Mouse (Mus musculus): ENCODE results near the gene Retn. TPM values are rescaled to one million over a fixed set of nuclear protein-coding genes. Genes with fewer than 3 reads are reported as not detected.

The Retn gene
- polyA plus RNA-seq, 1 experiment from 2014 or later: not detected

DNA sequence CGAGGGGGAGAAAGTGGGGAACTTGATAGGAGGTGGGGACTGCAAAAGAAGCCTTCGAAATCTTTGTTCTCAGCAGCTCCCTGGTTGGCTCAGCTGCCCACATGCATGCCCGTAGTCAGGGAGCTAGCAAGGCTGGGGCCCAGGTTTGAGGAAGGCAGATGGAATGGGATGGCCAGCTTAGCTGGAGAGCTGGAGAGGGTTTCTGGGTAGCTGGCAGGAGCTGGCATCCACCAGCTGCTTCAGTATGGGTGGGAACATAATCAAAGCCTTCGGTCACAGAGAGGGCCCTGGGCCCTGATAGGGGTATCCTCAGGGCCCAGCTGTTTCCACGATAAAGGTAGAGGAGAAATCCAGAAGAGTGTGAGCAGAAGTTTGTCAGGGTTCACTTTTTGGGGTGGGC is 26.9 kb downstream of the Retn start:
- H3K9me3 ChIP-seq: no peaks in the 10 kb centered on the region
- no peak for ATAC-seq (ENCODE audit: insufficient number of reproducible peaks, insufficient read depth, low FRiP score, low TSS enrichment, low read depth)

DNA sequence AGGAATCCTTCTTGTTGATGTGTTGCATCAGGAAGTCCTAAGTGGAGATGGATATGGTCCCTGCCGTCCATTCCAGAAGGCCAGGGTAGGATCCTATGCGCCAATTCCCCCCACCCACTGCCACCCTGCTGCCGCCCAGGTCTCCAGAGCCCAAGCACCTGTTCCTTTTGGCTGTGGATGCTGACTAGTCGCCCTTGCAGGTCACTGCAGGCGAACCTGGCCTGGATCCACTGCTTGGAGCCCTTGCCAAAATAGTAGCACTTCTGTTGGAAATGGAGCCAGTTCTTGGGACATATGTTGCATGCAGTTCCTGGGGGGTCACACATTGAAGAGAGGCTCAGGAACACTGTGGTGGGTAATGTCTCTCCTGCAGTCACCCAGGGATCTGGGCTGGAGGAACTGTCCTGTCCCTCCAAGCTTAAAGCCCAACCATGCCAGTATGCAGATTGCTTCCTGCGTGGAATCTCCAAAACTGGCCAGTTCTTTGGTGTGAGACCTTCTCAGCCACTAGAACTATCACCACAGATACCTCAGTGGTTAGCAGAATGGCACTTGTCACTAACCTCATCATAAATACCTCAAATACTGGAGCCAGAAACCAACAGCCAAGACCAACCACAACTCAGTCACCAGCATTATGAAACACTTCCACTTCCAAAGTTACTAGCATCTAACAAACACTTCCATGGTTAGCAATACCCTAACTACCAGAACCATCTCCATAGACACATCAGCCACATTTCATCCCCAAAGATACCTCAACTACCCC is 28.0 kb downstream of the Retn start:
- H3K36me3 ChIP-seq: peaks cover 37% of the 10 kb centered on the region
- WGBS: 67% methylated on average over 6 of the region's 6 CpGs
- no peak overlapping the region for H3K4me2 ChIP-seq
- H3K4me3 ChIP-seq (replicated peaks): no peak overlapping the region
- ATAC-seq (ENCODE audit: insufficient number of reproducible peaks, insufficient read depth, low FRiP score, low TSS enrichment, low read depth): no peak
- H3K27me3 ChIP-seq: no peaks in the 10 kb centered on the region
- H3K4me1 ChIP-seq (replicated peaks): no peaks in the 10 kb centered on the region
- H3K9ac ChIP-seq (replicated peaks): no peak overlapping the region
- no peak overlapping the region for H3K27ac ChIP-seq
- H3K9me3 ChIP-seq: no peaks in the 10 kb centered on the region

More for the DNA sequence above, 26.9 kb downstream of the Retn start:
- Histone ChIP-seq H3K4me3 (replicated peaks) (no peak overlapping the region), H3K9ac (replicated peaks) (no peak overlapping the region), H3K27me3 (no peaks in the 10 kb centered on the region), H3K4me2 (no peak overlapping the region), H3K27ac (no peak overlapping the region), H3K4me1 (replicated peaks) (peaks cover 6% of the 10 kb centered on the region; the same call in 1 of the 2 replicates), H3K36me3 (peaks cover 39% of the 10 kb centered on the region)
- 95% methylated on average over 5 of the region's 5 CpGs for WGBS

DNA sequence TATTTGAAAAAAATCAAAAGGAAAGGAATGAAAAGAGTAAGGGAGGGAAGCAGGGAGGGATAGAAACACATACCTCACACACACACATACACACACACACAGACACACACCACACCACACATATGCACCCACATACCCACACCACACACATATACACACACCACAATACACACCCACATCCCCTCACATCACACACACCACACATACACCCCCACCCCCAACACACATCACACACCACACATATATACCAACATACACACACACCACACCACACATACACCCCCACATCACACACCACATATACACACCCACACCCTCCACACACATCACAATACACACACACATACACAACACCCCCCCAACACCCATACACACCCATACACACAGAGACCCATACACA is 29.0 kb downstream of the Retn start:
- H3K36me3 ChIP-seq: peaks cover 28% of the 10 kb centered on the region
- H3K27me3 ChIP-seq: no peaks in the 10 kb centered on the region
- peak; percentile 53 for ATAC-seq (ENCODE audit: insufficient number of reproducible peaks, insufficient read depth, low FRiP score, low TSS enrichment, low read depth)
- H3K4me1 ChIP-seq (replicated peaks): no peaks in the 10 kb centered on the region
- H3K4me2 ChIP-seq: no peak overlapping the region
- H3K9ac ChIP-seq (replicated peaks): no peak overlapping the region
- no peaks in the 10 kb centered on the region for H3K9me3 ChIP-seq
- no peak overlapping the region for H3K4me3 ChIP-seq (replicated peaks)
- no peak overlapping the region for H3K27ac ChIP-seq

DNA sequence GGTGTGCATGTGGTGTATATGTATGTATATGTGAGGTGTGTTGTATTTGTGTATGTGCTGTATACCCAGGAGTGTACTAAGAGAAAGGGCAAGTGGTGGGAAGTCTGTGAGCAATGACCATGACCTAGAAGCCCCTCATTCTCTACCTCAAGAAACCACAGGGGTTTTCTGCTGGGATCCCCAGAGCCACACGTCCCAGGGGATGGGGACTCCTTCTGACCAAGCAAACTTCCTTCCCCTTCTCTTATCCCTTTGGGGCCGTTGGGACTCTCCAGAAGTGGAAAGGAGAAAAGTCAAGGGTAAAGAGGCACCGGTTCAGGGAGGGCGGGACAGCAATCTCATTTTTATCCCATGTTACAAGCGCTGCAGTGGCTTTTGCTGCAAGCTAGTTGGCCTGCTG is 29.9 kb downstream of the Retn start:
- Histone ChIP-seq H3K27me3 (no peaks in the 10 kb centered on the region), H3K4me3 (replicated peaks) (no peak overlapping the region), H3K4me1 (replicated peaks) (no peaks in the 10 kb centered on the region), H3K9ac (replicated peaks) (no peak overlapping the region), H3K36me3 (peaks cover 19% of the 10 kb centered on the region), H3K4me2 (no peak overlapping the region), H3K9me3 (no peaks in the 10 kb centered on the region), H3K27ac (no peak overlapping the region)
- 70% methylated on average over 5 of the region's 5 CpGs for WGBS
- ATAC-seq (ENCODE audit: insufficient number of reproducible peaks, insufficient read depth, low FRiP score, low TSS enrichment, low read depth): no peak

DNA sequence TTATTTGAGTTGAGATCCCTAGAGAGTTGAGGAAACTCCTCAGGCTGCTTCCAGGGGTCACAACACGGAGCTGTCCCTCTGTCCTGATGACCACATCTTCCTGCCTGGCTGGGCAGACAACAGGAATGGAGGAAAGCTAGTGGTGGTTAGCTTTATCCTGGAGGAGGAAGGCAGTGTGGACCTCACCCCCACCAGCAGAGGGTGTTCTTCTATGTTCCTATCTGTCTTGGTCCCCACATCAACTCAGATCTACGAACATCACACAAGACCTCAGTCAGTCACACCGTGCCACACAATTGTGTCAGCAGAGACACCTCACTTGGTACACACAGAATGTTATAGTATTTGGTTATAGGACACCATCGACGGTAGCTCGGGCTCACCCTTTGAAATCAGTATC is 32.0 kb downstream of the Retn start:
- Histone ChIP-seq H3K27me3 (no peaks in the 10 kb centered on the region), H3K9me3 (no peaks in the 10 kb centered on the region), H3K9ac (replicated peaks) (no peak overlapping the region), H3K4me1 (replicated peaks) (no peaks in the 10 kb centered on the region), H3K4me3 (replicated peaks) (no peak overlapping the region), H3K36me3 (no peaks in the 10 kb centered on the region), H3K27ac (no peak overlapping the region), H3K4me2 (no peak overlapping the region)
- no peak for ATAC-seq (ENCODE audit: insufficient number of reproducible peaks, insufficient read depth, low FRiP score, low TSS enrichment, low read depth)
- 82% methylated on average over 6 of the region's 6 CpGs for WGBS

DNA sequence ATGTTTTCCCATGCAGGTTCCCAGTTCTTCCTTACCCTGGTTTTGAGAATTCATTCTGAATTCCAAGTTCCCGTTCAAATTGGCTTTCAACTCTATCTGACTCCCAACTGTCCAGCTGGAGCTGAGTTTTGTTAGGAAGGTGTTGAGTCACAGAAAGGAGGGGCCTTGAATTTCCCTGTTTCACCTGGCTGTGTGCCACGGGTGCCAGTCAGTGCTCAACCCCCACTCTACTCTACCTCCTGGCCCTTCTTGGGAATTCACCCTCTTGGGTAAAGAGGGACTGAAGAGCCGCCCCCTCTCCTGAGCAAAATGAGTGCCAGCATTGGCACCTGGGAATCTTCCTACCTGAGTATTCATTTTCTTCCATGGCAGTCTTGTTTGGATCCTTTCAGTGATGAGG is 35.2 kb downstream of the Retn start:
- H3K4me3 ChIP-seq (replicated peaks): no peak overlapping the region
- no peaks in the 10 kb centered on the region for H3K36me3 ChIP-seq
- no peaks in the 10 kb centered on the region for H3K4me1 ChIP-seq (replicated peaks)
- 68% methylated on average over 3 of the region's 3 CpGs for WGBS
- ATAC-seq (ENCODE audit: insufficient number of reproducible peaks, insufficient read depth, low FRiP score, low TSS enrichment, low read depth): no peak
- H3K9me3 ChIP-seq: no peaks in the 10 kb centered on the region
- no peak overlapping the region for H3K4me2 ChIP-seq
- H3K27me3 ChIP-seq: no peaks in the 10 kb centered on the region
- no peak overlapping the region for H3K9ac ChIP-seq (replicated peaks)
- no peak overlapping the region for H3K27ac ChIP-seq

DNA sequence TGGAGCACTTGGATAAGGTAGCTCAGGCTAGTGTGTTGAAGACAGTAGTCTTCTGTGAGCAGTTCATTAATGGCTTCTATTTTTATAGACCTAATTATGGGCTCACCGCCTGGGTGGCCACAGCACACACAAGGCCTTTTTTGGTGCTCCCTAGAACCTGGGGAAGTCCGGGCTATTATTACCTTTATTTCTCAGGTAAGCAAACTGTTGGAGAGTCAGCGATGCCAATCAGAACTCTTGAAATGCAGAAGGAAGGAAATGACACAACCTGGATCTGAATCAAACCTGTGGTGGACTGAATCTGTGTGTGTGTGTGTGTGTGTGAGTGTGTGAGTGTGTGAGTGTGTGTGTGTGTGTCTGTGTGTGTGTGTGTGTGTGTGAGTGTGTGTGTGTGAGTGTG is 38.6 kb downstream of the Retn start, which contains the start of gene Fcer2a:
TSS of gene Fcer2a (minus strand) at position 55 of the 400 bp plus-strand sequence.
- H3K36me3 ChIP-seq: no peaks in the 10 kb centered on the region
- H3K4me1 ChIP-seq (replicated peaks): no peaks in the 10 kb centered on the region
- H3K4me2 ChIP-seq: no peak within 1 kb of the TSS
- 77% methylated on average over 3 of the region's 3 CpGs for WGBS
- no peaks in the 10 kb centered on the region for H3K9me3 ChIP-seq
- H3K4me3 ChIP-seq (replicated peaks): no peak within 1 kb of the TSS
- no peaks in the 10 kb centered on the region for H3K27me3 ChIP-seq
- H3K9ac ChIP-seq (replicated peaks): no peak within 1 kb of the TSS
- H3K27ac ChIP-seq: no peak within 1 kb of the TSS
- ATAC-seq (ENCODE audit: insufficient number of reproducible peaks, insufficient read depth, low FRiP score, low TSS enrichment, low read depth): no peak

DNA sequence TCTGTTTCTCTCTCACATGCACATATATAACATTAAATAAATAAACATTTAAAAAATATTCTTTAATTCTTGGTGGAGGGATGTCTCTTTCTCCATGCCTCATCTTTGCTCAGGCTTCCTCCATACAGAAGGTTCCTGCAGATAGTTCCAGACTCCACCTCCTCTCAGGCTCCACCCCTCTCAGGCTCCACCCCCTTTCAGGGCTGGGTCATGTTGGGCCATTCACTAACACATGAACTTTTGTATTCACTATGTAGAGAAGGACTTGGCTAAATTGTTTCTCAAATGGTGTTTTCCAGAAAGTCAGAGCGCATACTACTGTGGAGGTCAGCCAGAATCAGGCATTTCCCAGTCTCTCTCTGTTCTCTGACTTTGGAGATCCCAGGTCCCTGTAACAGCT is 45.9 kb downstream of the Retn start:
- ATAC-seq (ENCODE audit: insufficient number of reproducible peaks, insufficient read depth, low FRiP score, low TSS enrichment, low read depth): no peak
- H3K27me3 ChIP-seq: no peaks in the 10 kb centered on the region
- H3K9ac ChIP-seq (replicated peaks): no peak overlapping the region
- H3K4me1 ChIP-seq (replicated peaks): no peaks in the 10 kb centered on the region
- no peak overlapping the region for H3K4me2 ChIP-seq
- no peak overlapping the region for H3K4me3 ChIP-seq (replicated peaks)
- WGBS: 100% methylated on average over 1 of the region's 1 CpGs
- no peaks in the 10 kb centered on the region for H3K9me3 ChIP-seq
- H3K27ac ChIP-seq: no peak overlapping the region
- no peaks in the 10 kb centered on the region for H3K36me3 ChIP-seq

DNA sequence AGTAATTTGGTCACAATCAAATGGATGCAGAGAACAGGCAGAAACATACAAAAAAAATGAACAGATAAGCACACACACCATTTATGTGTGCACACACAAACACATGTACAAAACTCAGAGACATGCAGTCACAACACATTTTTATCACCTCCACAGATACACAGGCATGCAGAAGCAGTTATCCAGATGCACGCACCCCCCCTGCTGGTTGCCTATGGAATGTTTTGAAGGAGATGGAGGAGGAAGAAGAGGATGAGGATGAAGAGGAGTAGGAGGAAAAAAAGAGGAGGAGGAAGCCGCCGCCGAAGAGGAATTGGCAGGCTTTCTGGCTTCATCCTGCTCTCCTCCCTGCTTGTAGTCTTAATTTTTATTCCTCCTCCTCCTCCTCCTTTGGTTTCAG is 50.1 kb downstream of the Retn start:
- no peak overlapping the region for H3K4me3 ChIP-seq (replicated peaks)
- no peaks in the 10 kb centered on the region for H3K9me3 ChIP-seq
- no peaks in the 10 kb centered on the region for H3K4me1 ChIP-seq (replicated peaks)
- H3K4me2 ChIP-seq: no peak overlapping the region
- ATAC-seq (ENCODE audit: insufficient number of reproducible peaks, insufficient read depth, low FRiP score, low TSS enrichment, low read depth): no peak
- H3K27me3 ChIP-seq: no peaks in the 10 kb centered on the region
- 71% methylated on average over 4 of the region's 4 CpGs for WGBS
- H3K36me3 ChIP-seq: no peaks in the 10 kb centered on the region
- H3K9ac ChIP-seq (replicated peaks): no peak overlapping the region
- no peak overlapping the region for H3K27ac ChIP-seq

DNA sequence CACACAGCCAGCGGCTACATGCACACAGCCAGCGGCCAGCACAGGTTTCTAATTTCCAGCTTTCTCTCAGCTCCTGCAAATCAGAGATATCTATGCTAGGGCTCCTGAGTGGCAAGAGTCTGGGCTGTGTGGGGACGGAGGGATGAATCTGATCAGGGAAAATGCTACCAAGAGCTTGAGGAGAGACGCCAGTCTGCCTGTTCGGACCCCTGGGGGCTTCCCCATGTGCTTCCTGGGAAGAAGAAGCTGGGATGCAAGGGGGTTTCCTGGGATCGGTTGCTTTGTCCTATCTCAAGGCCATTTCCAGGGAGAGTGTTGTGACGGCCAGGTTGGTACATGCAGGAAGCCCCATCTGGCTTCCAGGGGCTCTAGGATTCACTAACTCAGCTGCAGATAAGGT is 52.0 kb downstream of the Retn start:
- H3K9me3 ChIP-seq: no peaks in the 10 kb centered on the region
- H3K9ac ChIP-seq (replicated peaks): no peak overlapping the region
- ATAC-seq (ENCODE audit: insufficient number of reproducible peaks, insufficient read depth, low FRiP score, low TSS enrichment, low read depth): no peak
- H3K4me2 ChIP-seq: no peak overlapping the region
- no peaks in the 10 kb centered on the region for H3K36me3 ChIP-seq
- H3K4me3 ChIP-seq (replicated peaks): no peak overlapping the region
- no peaks in the 10 kb centered on the region for H3K4me1 ChIP-seq (replicated peaks)
- H3K27ac ChIP-seq: no peak overlapping the region
- 67% methylated on average over 7 of the region's 7 CpGs for WGBS
- H3K27me3 ChIP-seq: no peaks in the 10 kb centered on the region

Data from limb, embryonic 12.5 days (tissue).